Mouse (Mus musculus) heart, adult 11 months (tissue): ENCODE data around the gene Lpin1.
A peak's percentile ranks its signal among the peaks of the same experiment; 100 is the strongest.

Source experiments
- DNase-seq: peaks from one replicate; pipeline ENCODE4 v3.0.0; 2022

The Lpin1 gene

DNA sequence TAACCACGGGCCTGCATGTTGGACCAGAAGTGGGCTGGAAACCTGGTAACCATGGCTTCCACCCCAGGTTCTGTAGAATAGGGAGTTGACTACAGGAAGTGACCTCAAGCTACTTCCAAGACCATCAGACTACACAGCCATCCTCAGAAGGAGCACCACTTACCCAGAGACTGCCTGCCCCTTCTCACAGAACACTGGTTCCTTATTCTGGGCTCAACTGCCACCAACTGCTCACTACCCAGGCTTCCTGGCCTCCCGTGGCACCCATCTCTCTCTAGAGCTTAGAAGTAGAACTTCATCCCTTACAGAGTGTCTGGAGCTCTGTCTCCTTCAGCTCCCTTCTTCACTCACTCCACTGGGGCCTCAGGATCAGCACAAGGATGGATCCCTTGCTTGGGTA, at the start of gene Lpin1:
TSS of gene Lpin1 (minus strand) at position 31 of the 400 bp plus-strand sequence.
- DNase-seq: no peak

DNA sequence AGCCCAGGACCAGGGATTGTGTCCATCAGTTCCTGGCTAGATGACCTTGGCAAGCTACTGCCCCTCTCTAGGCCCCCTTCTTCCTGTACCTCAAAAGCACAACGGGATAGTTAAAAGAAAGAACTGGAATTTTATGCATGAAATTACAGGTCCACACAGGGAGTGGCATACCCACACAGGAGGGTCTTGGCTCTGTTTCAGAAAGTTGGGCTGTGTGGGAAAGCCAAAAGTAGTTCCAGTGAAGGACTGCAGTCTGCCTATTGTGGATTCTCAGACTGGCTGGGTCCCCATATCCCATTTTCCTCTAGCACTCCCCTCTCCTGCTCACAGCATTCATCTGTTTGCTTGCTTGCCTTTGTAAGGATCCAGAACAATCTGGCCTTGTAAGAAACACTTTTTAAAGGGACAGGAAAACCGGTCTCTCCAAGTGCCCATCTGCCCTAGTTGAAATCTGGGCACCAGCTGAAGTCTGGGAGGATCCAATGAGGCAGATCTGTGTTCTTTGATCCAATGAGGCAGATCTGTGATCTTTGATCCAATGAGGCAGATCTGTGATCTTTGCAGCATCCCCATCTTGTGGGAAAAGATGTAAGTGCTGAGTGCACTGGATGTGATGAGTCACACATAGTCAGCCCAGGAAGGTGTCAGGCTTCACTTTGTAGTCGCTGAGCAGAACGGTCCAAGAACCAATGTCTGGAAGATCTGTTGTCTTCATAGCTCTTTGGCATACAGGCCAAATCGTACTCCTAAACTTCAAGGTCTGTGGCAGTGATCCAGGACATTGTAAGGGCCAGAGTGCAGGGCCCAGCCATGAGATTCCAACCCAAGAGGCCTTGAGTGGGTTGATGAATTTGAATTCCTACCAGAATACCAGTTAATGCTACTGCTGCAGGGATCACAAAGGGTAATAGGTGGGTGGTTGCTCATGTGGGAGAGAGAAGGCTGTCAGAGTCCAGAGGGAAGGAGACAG, 46.4 kb upstream of the Lpin1 start:
- no peak for DNase-seq

DNA sequence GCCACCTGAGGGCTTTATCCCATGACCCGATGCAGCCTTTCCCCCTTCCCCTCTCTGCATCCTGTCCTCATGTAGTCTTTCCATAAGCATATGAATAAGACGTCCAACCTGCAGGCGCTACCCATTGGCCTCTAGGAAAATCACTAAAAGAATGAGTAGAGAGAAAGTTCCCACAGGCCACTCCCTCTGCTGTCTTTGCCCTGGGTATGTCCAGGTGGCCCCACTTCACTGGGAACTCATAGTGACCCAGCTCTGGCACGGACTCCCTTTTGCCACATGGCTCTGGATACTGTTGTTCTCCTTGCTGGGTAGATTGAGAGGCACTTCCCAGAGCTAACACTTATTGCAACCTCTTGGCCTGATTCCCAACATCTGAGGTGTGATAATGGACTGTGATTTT, 44.8 kb upstream of the Lpin1 start:
- peak; percentile 91 for DNase-seq

DNA sequence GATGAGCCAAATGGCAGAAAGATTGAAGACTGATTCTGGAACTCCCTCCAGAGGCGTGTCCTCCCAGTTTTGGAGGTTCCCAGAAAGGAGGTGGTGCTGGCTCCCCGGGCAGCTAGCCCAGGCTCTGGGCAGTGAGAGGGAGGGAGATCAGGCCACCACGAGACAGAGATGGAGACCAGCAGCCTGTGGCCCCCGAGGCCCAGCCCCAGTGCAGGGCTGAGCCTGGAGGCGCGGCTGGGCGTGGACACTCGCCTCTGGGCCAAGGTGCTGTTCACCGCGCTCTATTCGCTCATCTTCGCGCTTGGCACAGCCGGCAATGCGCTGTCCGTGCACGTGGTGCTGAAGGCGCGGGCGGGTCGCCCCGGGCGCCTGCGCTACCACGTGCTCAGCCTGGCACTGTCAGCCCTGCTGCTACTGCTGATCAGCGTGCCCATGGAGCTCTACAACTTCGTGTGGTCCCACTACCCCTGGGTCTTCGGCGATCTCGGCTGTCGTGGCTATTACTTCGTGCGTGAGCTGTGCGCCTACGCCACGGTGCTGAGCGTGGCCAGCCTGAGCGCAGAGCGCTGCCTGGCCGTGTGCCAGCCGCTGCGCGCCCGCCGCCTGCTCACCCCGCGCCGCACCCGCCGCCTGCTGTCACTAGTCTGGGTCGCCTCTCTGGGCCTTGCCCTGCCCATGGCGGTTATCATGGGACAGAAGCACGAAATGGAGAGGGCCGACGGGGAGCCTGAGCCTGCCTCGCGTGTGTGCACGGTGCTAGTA, 42.7 kb upstream of the Lpin1 start, which contains the start of gene Ntsr2:
TSS of gene Ntsr2 (plus strand) at position 51 of the 762 bp plus-strand sequence.
- peak; percentile 98 for DNase-seq

DNA sequence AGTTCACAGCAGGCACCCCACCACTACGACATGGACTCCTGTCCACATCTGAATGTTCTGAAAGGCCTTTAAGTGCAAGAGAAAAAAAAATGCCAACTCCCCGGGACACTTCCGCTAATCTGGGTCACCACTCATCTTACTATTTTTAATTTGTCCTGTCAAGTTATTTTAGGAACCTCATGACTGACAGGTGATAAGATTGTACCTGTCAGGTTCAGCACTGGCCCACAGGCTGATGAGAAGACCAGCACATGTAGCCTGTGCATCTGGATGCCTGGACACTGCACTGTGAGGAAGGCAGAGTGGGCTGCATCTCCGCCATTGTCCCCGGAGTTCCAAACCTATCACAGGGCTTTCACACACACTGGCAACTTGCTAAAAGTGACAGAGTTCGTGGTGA, 39.1 kb upstream of the Lpin1 start:
- peak; percentile 95 for DNase-seq

DNA sequence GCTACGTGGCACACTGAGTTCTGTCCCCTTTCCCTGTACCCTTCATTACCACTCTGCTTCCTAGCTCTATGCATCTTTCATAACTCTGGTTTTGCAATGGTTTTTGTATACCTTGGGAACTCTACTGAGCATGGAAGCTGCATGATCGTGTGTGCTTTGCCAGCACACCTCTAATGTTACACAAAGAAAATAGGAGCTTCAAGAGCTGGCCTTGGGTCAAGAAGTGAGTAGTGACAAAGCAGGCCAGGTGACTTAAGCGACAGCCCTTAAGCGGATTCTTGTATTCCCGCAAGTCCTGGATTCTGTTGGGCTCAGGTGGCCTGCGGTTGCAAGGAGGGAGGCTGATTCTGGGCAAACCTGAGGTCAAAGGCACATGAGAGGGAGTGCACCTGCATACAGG, 37.5 kb upstream of the Lpin1 start:
- no peak for DNase-seq

DNA sequence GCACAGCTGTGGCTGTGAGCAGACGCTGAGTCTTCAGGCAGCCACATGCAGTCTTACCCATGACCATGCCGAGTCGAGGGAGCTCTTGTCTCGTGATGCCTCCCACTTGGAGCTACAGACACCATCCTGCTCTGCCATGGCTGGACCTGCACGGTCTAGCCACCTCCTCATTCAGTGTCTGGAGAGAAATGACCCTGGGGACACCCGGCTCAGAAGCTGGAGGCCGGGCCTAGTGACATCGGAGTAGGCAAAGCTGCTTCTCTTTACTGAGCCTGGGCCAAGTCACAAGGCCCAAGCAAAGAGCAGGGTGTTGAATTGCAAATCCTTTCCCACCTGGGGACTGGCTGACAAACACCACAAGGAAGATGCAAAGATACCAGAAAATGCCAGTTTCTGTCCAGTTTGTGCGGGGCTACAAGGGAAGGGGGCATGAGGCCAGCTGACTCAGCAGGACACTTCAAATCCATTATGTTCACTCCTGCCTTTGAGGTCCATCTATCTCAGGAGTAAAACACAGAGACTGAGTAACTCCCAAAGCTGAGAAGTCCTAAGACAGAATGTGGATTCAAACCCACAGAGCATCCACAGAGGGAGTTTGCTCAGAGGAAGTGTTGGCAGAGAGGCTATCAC, 36.1 kb upstream of the Lpin1 start:
- peak; percentile 95 for DNase-seq

DNA sequence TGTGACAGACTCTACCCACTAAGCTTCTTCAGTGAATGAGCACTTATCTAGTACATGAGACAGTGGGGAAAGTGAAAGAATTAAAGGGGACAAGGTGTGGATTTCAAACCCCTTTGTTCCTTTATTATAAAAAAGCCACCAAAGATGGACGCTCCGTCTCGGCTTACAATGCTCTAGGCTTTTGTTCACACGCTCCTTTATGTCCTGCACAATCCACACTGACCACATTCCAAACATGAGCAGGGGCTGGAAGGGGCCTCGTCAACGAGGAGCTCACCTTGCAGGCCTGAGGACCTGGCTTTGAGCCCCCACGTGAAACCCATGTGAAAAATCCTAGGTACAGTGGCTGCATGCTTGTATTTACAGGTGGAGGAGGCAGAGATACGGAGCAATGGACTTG, 33.9 kb upstream of the Lpin1 start:
- no peak for DNase-seq

DNA sequence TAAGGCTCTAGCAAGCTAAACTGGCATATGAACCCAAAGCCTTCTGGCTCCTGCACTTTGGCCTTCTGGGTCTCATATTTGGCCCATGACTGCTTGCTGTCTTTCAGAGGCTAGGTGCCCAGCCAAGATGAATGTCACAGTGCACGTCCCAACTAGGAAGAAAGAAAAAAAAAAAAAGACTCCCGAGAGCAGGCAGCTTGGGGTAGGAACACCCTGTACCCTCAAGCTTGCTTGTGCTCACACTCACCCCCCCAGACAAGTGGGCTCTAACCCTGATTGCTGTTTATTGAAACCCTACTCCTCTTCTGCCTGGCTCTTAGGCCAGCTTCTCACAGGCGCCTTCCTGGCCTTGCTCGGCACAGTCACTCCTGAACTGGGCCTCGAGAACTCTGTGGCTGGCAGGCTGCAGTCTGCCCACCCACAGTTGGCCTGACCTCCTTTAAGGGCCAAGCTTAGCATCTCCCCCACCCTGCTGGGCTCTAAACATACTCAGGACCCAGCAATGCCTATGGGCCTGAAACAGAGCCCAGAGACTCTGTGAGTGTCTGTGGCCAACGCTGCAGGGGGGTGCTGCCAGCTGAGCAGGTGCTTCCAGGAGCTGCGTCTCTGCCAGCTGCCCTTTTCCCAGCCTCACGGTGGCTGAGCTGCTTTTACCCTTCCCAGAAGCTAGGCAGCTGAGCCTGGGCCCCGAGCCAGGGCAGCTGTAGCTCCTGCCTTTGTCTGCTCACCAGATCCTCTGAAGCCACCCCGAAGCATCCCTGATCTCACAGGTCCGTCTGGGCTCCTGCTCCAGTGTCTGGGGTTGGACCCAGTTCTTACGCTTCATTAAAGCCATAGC, 33.0 kb upstream of the Lpin1 start:
- peak; percentile 98 for DNase-seq

DNA sequence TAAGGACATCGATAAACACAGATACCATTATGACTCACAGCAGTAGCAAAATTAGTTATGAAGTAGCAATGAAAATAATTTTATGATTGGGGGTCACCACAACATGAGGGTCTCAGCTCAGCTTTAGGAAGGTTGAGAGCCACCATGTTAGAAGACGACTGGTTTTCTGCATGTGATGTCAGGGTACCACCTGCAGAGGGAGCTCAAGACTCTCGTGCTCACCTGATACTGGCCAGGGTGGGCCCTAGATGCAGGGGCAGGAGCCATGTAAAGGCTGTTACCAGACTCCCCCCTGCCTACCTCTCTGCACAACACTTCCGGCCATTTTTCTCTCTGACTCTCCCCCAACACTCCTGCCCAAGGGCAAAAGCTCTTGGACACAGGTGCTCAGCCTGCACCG, 31.2 kb upstream of the Lpin1 start:
- no peak for DNase-seq

DNA sequence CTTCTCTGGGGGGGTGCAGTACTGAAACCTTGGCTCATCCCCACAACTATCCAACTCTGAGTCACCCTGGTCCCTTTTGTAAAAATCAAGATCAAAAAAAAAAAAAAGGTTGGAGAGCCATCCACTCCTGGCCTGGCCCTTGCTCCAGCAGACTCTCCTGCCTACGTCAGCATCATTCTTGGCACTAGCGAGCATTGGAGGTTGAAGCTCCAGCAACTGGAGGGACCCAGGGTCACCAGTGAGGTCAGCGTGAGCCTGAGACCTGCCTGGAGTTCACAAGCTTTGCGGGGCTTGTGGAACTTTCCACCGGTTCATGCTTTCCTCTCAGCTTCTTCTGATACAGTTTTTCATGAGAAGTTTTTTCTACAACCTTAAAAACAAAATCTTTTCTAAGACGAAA, 29.3 kb upstream of the Lpin1 start:
- peak; percentile 93 for DNase-seq

DNA sequence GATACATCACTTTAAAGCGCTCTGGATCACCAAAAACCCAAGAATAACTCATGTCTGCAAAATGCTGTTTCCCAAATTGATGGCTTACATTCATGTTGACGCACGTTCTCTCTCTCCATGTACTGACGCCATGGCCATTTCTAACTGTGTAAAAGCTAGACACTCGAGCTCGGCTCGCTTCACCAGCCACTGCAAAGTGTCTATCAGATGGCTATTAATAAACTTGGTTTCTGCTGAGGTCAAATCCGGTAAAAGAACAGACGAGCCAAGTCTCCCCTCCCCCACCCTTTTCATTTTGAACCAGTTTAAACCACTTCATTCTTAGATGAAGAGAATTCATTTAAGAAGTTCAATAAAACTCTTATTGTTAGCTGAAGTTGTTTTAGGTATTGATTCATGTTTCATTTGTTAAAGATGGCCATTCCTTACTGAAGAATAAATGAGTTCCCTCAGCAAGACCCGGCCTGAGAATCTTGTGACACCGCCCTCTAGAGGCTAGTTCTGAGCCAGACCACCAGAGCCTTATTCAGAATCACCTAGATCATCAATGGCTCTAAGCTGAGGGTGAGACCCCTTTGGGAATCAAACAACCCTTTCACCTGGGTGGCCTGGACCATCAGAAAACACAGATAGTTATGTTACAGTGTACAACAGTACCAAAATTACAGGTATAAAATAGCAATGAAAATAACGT, 28.5 kb upstream of the Lpin1 start:
- peak; percentile 91 for DNase-seq

DNA sequence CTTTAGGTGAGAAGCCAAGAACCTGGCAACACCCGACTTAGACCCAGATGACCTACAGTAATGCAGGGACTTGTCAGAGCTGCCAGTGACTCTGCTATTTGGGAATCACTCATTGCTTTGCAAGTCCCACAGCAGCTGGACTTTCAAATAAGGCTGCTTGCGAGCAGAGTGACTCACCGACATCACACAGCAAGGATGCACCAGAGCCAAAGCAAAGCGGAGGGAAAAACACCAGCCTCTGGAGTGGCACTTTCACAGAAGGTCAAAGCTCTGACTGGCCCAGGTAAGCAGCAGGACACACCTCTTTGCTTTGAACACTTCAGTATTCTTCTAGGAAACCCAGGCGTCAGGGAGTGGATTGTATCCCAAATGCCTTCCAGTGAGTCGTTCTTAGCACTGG, 25.1 kb upstream of the Lpin1 start:
- no peak for DNase-seq

DNA sequence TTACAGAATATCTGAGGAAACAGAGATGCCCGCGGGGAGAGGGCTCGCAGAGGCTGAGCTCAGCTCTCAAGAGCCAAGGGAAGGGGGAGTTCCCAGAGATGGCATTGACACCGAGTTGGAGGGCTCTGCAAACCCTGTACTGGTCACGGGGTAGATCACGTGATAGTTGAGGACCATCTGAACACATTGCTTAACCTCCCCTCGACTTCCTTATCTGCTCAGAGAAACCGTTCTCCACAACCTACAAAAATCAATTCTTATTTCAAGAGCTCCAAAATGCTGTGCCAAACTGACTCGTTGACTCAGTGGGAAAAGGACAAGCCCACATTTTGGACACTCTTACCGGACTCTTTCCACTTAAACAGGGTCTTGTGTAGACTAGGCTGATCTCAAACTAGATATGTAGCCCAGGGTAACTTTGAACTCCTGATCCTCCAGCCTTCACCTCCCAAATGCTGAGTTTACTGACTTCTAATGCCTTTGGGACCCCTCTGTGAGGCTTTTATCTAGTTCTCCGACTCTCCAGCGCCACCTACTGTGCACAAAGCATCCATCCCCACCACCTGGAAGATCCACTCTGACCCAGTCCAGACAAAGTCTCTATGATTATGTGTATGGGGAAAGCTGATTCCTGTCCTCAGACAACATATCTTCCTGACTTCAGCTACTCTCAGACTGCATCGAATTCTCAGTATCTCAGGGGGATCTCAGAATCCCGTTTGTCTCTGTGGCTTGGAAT, 23.5 kb upstream of the Lpin1 start:
- no peak for DNase-seq

DNA sequence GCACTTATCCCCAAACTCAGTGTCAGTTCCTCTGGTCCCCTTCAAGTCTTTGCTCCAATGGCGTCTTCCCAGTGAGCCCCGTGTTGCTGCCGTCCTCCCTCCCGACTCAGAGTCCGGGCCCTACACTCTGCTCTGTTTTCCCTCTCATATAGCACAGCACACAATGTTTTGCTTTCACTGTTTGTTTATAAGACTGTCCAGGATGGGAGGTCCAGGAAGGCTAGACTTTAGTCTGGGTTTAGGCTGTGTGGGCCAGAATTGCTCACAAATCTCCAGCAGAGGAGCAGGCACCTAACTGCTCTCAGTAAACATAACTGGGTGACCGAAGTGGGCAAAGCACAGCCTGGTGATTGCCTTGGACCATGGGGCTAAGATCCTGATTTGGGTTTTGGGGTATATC, 22.5 kb upstream of the Lpin1 start:
- DNase-seq: no peak

DNA sequence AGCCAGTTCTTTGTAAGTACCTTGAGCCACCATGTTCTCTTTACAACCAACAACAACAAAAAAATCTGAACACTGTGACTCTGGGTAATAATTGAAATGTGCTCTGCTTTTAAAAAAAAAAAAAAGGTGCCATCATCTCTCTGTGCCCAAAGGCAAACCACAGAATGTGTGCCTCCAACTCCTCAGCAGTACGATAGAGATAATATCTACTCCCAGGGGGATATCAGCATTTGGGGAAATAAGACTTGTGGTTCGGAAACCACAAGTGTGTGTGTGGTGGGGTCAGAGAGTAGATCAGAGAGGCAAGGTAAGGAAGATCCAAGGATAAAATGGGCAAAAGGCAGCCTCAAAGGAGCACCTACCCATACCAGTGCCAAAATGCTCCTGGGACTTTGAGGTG, 20.7 kb upstream of the Lpin1 start:
- DNase-seq: no peak

DNA sequence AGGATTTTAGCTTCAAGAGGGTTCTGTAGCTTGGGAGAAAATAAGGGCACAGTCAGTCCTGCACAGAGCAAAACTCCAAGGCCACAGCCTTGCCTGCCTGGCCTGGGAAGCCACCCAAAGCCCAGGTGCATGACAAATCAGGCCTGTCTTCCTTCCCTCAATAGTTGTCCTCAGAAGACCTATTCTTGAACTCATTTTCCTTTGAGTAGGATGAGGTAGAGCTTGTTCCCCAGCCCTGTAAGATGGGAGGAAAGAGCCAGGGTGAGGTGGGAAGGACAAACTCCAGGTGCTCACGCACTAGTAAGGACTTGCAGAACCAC, 20.1 kb upstream of the Lpin1 start:
- DNase-seq: peak; percentile 92

DNA sequence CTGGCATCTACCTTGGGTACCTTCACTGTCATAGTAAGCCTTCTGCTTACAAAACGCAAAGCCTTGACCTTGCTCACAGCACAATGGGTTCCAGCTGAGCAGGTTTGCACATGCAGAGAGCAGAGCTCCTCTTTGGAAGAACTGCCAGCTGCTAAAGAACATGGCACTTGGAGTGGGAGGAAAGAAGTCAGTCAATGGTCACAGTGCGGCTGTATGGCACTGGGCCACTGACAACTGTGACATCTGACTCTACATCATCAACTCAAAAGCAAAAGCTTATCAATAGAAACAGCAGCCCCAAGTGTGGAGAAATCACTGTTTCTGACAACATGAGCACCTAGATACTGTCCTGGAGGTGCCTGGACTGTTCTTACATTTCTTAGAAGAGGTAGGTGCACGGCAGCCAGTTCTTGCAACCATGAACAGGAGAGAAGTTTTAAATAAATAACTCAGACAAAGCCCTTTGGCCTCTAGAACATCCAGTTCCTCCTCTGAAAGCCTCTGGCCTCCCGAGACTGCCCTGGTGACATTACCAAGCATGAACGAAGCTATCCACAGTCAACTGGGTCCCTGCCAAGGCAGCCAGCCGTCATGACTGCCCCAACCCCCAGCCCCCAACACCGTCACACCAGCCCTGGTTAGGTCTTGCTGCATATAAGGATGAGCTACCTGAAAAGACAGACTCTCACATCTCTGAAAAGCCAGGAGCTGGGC, 19.5 kb upstream of the Lpin1 start:
- DNase-seq: peak; percentile 96

DNA sequence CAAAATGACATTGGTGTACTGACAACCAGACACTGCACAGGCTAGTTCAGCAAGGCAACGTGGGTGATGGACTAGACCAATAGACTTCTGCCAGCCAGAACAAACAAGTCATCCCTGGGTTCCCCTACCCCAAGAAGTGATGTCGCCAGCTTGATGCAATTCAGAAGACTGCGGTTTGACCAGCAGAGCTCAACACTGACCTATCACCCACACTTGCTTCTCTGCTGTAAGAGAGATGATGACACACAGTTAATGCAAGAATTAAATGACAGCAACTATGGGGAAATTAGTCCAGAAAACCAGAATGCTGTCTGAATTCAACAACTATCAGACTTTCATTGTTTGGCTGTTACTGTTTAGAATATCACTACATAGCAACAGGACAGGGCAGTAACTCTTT, 9.5 kb upstream of the Lpin1 start:
- no peak for DNase-seq

DNA sequence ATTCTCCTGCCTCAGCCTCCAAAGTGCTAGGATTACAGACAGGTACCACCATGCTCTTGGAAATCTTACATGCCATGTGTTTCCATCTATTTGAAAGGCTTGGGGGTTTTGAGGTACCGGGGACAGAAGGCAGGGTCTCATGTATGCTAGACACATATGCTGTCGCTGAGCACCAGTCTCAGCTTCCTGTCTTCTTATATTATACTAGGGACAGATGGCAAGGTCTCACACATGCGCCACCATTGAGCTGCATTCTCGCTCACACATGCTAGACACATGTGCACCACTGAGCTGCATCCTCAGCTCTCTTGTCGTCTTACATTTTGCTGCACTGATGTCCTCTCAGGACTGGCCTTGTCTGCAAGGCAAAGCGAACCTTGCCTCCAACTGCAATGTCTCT, 8.7 kb upstream of the Lpin1 start:
- DNase-seq: no peak
